Mouse (Mus musculus) thymus, adult 2 months (tissue): Measurements from ENCODE around the gene Cdc25b.

Source experiments
- CTCF ChIP-seq: fragments of 200-500 bp; IDR thresholded peaks from 2 replicates; pipeline ENCODE4 v1.5.1; 2012; ENCODE audit warnings: mild to moderate bottlenecking, control low read depth, low read length, moderate library complexity, borderline replicate concordance; ENCODE audit not compliant: control insufficient read depth, poor library complexity, insufficient read depth; ENCODE audit errors: extremely low read depth
- POLR2A ChIP-seq: fragments of 200-500 bp; IDR thresholded peaks from 2 replicates; pipeline ENCODE4 v1.6.1; 2012; ENCODE audit warnings: mild to moderate bottlenecking, low read length, control low read depth, moderate library complexity; ENCODE audit not compliant: control insufficient read depth, poor library complexity, insufficient read depth; ENCODE audit errors: extremely low read depth

DNA sequence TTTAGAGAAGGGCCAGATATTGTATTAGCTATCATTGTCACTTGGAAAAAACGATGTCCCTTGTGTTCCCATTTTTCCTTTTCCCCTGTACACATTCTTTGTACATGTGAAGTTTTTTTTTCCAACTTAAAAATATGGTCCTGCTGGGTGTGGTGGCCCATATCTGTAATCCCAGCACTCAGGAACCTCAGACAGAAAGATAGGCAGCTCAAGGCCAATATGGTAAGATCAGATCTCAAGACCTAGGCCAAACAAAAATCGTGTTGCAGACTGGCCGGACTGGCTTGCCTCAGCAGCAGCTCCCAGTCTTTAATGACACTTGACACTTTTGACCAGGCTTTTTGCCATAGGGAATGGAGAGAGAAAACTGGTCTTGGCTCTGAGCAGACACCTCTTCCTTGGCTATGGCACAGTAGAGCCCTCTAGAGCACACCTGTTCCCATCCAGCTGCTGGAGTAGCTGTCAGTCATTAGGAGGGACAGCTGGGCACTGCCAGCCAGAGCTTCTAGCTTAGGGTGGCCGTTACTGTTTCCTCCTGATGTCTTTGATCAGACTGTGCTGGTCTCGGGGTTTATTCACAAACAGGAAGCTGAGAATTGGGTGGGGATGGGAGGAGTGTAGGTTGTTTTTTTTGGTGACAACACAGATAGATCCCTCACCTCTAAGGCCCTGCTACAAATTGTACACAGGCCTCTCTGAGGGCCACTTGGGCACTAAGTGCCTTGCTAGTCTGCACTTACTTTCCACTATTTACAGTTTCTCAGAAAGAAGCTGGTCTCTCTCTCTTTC, 3.0 kb downstream of the Cdc25b start:
- TF ChIP-seq CTCF: no peak
- TF ChIP-seq POLR2A: no peak
